Mouse (Mus musculus) MEL (cell line): ENCODE measurements around the gene Josd2.

Source experiments
- CTCF ChIP-seq, 3 experiments: IDR thresholded peaks in 2 of 3; conservative IDR thresholded peaks in 1 of 3; 2 replicates each; pipeline ENCODE4 v1.5.1; 2011 to 2012; ENCODE audit warnings: low read length in 3 of 3, low read depth in 2 of 3, mild to moderate bottlenecking in 2 of 3, improper control_type of control experiment in 1 of 3, inconsistent platforms in 1 of 3, mixed read lengths in 1 of 3, moderate library complexity in 1 of 3; ENCODE audit not compliant: control insufficient read depth in 1 of 3, insufficient read depth in 1 of 3, poor library complexity in 1 of 3, severe bottlenecking in 1 of 3
- ETS1 ChIP-seq: IDR thresholded peaks from 2 replicates; pipeline ENCODE4 v1.6.1; 2012; ENCODE audit warnings: low read depth, mild to moderate bottlenecking, inconsistent platforms, low read length, improper control_type of control experiment, moderate library complexity
- GATA1 ChIP-seq: IDR thresholded peaks from 2 replicates; pipeline ENCODE4 v1.6.1; 2011; ENCODE audit warnings: low read depth, low read length, improper control_type of control experiment
- MAX ChIP-seq: IDR thresholded peaks from 2 replicates; pipeline ENCODE4 v1.6.1; 2011; ENCODE audit warnings: low read length, improper control_type of control experiment
- MEF2A ChIP-seq: IDR thresholded peaks from 2 replicates; pipeline ENCODE4 v1.6.1; 2014; ENCODE audit warnings: low read depth, mild to moderate bottlenecking, inconsistent platforms, low read length, improper control_type of control experiment; ENCODE audit not compliant: poor library complexity, insufficient replicate concordance, severe bottlenecking; ENCODE audit errors: extremely low read depth
- MXI1 ChIP-seq: IDR thresholded peaks from 2 replicates; pipeline ENCODE4 v1.6.1; 2011; ENCODE audit warnings: mild to moderate bottlenecking, low read depth, low read length, improper control_type of control experiment
- POLR2A ChIP-seq, 2 experiments: IDR thresholded peaks; 2 replicates each; pipeline ENCODE4 v1.6.1; 2011 to 2012; ENCODE audit warnings: low read length in 2 of 2, mild to moderate bottlenecking in 2 of 2, control low read depth in 1 of 2, improper control_type of control experiment in 1 of 2, low read depth in 1 of 2, moderate library complexity in 1 of 2; ENCODE audit not compliant: control insufficient read depth in 1 of 2, insufficient read depth in 1 of 2, poor library complexity in 1 of 2
- SMC3 ChIP-seq: IDR thresholded peaks from 2 replicates; pipeline ENCODE4 v1.6.1; 2011; ENCODE audit warnings: low read depth, low read length, improper control_type of control experiment
- USF2 ChIP-seq, 2 experiments: IDR thresholded peaks; 2 replicates each; pipeline ENCODE4 v1.6.1; 2011 to 2012; ENCODE audit warnings: improper control_type of control experiment in 2 of 2, low read length in 2 of 2, borderline replicate concordance in 1 of 2, inconsistent platforms in 1 of 2, low read depth in 1 of 2, mild to moderate bottlenecking in 1 of 2; ENCODE audit not compliant: insufficient read depth in 1 of 2
- ZNF384 ChIP-seq: IDR thresholded peaks from 2 replicates; pipeline ENCODE4 v1.6.1; 2012; ENCODE audit warnings: low read depth, mild to moderate bottlenecking, inconsistent platforms, low read length, improper control_type of control experiment

DNA sequence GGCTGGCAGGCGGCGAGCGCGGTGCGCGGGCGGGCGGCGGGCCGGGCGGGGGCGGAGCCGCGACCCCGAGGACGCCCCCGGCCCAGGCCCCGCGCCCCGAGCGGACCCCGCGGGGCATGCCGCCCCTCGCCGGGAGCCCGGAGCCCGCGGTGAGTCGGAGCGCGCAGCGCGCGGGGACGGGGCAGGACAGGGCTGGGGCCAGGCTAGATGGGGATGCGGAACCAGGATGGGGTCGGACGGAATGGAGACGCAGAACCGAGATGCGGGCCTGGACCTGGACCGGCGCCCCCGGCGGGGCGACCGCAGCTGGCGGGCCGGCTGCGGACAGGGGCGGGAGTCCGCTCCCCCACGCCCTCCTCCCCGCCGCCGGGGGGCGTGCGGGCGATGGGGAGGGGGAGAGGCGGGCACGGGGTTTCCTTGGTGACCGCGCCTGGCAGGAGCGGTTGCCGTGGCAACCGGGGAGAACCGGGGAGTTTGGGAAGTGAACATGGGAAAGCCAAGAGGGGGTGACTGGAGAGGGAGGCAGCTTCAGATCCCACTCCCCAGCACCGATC is 38.7 kb upstream of the Josd2 start, which contains the start of gene Lrrc4b:
- no peak for TF ChIP-seq MAX
- TF ChIP-seq GATA1: no peak
- TF ChIP-seq CTCF (IDR thresholded peaks at IDR 0.05 in 2 of 3, conservative IDR thresholded peaks at IDR 0.05 in 1 of 3; ENCODE audit: control insufficient read depth in 1 of 3, insufficient read depth in 1 of 3, low read depth in 2 of 3, low read length in 3 of 3, poor library complexity in 1 of 3, severe bottlenecking in 1 of 3): no peak
- TF ChIP-seq POLR2A (IDR thresholded peaks at IDR 0.05; ENCODE audit: control insufficient read depth in 1 of 2, insufficient read depth in 1 of 2, low read depth in 1 of 2, low read length in 2 of 2, poor library complexity in 1 of 2): no peak
- TF ChIP-seq MXI1: no peak
- no peak for TF ChIP-seq SMC3
- no peak for TF ChIP-seq ETS1
- TF ChIP-seq USF2 (IDR thresholded peaks at IDR 0.05; ENCODE audit: borderline replicate concordance in 1 of 2, insufficient read depth in 1 of 2, low read depth in 1 of 2, low read length in 2 of 2): no peak
- TF ChIP-seq MEF2A: no peak
- no peak for TF ChIP-seq ZNF384
